Mouse (Mus musculus) forebrain, embryonic 12.5 days (tissue): Measurements from ENCODE around the gene Plcl1. TPM values are rescaled to one million over a fixed set of nuclear protein-coding genes. Genes with fewer than 3 reads are reported as not detected.
A peak's percentile ranks its signal among the peaks of the same experiment; 100 is the strongest.

Source experiments
- ATAC-seq: fragments of 200-750 bp; cut with Nextera tagmentation; 2 replicates; pipeline ENCODE4 v1.8.0; 2017; ENCODE audit warnings: moderate TSS enrichment; ENCODE audit not compliant: low FRiP score
- H3K27ac ChIP-seq: fragments of 300-500 bp; sonication (generic); 2 replicates; pipeline ENCODE4 v1.5.1; 2016; ENCODE audit warnings: mild to moderate bottlenecking
- H3K27me3 ChIP-seq: fragments of 300-500 bp; sonication (generic); 2 replicates; pipeline ENCODE4 v1.6.1; 2016; ENCODE audit warnings: mild to moderate bottlenecking
- H3K36me3 ChIP-seq: fragments of 300-500 bp; sonication (generic); replicated peaks from 2 replicates; pipeline ENCODE4 v1.6.1; 2016; ENCODE audit warnings: mild to moderate bottlenecking
- H3K4me1 ChIP-seq: fragments of 300-500 bp; sonication (generic); 2 replicates; pipeline ENCODE4 v1.6.1; 2016
- H3K4me2 ChIP-seq: fragments of 300-500 bp; sonication (generic); 2 replicates; pipeline ENCODE4 v1.6.1; 2016; ENCODE audit warnings: mild to moderate bottlenecking, moderate library complexity
- H3K4me3 ChIP-seq: fragments of 300-500 bp; sonication (generic); replicated peaks from 2 replicates; pipeline ENCODE4 v1.5.1; 2016; ENCODE audit warnings: mild to moderate bottlenecking
- H3K9ac ChIP-seq: fragments of 300-500 bp; sonication (generic); 2 replicates; pipeline ENCODE4 v1.6.1; 2016; ENCODE audit warnings: mild to moderate bottlenecking
- H3K9me3 ChIP-seq: fragments of 300-500 bp; sonication (generic); 2 replicates; pipeline ENCODE4 v1.6.1; 2016
- WGBS: fragments of 180-500 bp; shearing (Covaris S2); methylation state at CpG from one replicate; pipeline ENCODE4 v1.1.7; 2016; 5-methylcytosine and 5-hydroxymethylcytosine counted together
- polyA plus RNA-seq: library from polyadenylated mRNA; unstranded; fragments of >200 nt; fragmentation: Nextera tagmentation; extraction: Ambion mirVana; gene quantifications from 2 replicates; pipeline ENCODE4 v1.2.1, GENCODE M21; 2016

Gene Plcl1
- polyA plus RNA-seq, 1 experiment from 2014 or later = 4.2 TPM

DNA sequence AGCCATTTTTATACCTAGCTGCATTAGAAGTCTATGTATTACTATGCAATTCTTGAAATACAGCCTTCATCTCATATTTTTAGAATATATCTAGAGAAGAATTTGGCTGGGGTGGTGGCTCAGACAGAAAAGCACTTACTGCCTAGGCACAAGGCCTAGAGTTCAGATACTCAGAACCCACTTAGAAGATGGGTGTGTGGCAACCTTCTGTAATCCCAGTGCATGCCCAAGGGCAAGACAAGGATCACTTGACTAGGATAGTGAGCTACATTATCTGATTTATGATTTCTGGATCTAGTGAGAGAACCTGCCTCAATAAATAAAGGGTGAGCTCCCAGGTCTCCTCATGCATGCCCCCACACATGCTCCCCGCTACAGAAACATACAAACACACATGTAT lies 294.3 kb downstream of the Plcl1 start:
- Histone ChIP-seq H3K36me3 (no peaks in the 10 kb centered on the region), H3K27me3 (no peaks in the 10 kb centered on the region), H3K4me1 (peaks cover 25% of the 10 kb centered on the region), H3K4me3 (no peak overlapping the region), H3K9ac (no peak overlapping the region), H3K4me2 (no peak overlapping the region), H3K27ac (no peak overlapping the region), H3K9me3 (no peaks in the 10 kb centered on the region)
- no peak for ATAC-seq
- 100% methylated on average over 1 of the region's 1 CpGs for WGBS

DNA sequence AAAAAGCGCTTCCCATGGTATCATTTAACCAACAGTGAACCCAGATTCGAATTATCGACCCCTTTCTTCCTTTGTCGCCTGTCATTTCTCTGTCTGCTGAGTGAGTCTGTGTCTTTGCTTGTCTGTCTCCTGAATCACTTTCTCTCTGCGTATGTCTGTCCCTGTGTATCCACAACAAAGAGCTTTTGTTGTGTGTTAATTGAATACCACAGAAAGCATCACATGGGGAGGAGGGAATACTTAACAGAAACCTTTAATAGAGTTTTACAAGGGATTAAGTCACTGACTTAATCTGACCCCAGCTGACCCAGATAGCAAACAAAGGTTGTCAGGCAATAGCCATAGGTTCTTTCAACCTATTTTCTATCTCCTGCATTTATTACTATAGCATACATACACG lies 295.0 kb downstream of the Plcl1 start:
- H3K9me3 ChIP-seq = no peaks in the 10 kb centered on the region
- 9% methylated on average over 6 of the region's 6 CpGs for WGBS
- no peaks in the 10 kb centered on the region for H3K27me3 ChIP-seq
- ATAC-seq = no peak
- peaks cover 33% of the 10 kb centered on the region for H3K4me1 ChIP-seq
- no peak overlapping the region for H3K4me2 ChIP-seq
- H3K27ac ChIP-seq = no peak overlapping the region
- H3K9ac ChIP-seq = no peak overlapping the region
- no peaks in the 10 kb centered on the region for H3K36me3 ChIP-seq
- no peak overlapping the region for H3K4me3 ChIP-seq

DNA sequence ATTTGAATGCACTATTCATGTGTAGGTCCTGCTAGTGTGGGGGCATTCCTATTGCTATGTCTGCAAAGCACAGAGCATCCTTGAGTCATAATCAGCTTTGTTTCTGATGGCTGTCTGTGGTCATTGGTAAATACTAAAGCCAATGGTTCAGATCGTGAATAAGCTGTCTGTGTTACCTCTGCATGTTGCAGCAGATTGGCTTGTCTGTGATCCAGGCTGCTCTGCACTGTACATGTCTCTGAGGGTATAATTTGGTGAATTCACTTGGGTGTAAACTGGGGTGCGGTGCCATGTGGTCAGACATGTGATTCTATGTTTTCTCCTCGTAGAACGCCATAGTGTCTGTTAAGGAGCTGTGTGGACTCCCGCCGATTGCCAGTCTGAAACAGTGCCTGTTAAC lies 295.9 kb downstream of the Plcl1 start:
- H3K27me3 ChIP-seq = no peaks in the 10 kb centered on the region
- no peaks in the 10 kb centered on the region for H3K36me3 ChIP-seq
- peaks cover 39% of the 10 kb centered on the region for H3K4me1 ChIP-seq
- 55% methylated on average over 6 of the region's 6 CpGs for WGBS
- no peak; the same call in 1 of the 2 replicates for ATAC-seq
- no peak overlapping the region for H3K9ac ChIP-seq
- H3K4me2 ChIP-seq = no peak overlapping the region
- H3K27ac ChIP-seq = peak overlapping the region; percentile 42; the same call in 1 of the 2 replicates
- no peaks in the 10 kb centered on the region for H3K9me3 ChIP-seq
- H3K4me3 ChIP-seq = no peak overlapping the region

GRCm38 (mm10) chr1:55702106-55702505 lies 296.4 kb downstream of the Plcl1 start:
- WGBS = 16% methylated on average over 3 of the region's 3 CpGs
- Histone ChIP-seq H3K4me1 (peaks cover 39% of the 10 kb centered on the region), H3K36me3 (no peaks in the 10 kb centered on the region), H3K9me3 (no peaks in the 10 kb centered on the region), H3K4me3 (no peak overlapping the region), H3K27ac (no peak overlapping the region; the same call in 1 of the 2 replicates), H3K9ac (no peak overlapping the region), H3K27me3 (no peaks in the 10 kb centered on the region), H3K4me2 (no peak overlapping the region)
- ATAC-seq = peak; percentile 15; the same call in 1 of the 2 replicates

DNA sequence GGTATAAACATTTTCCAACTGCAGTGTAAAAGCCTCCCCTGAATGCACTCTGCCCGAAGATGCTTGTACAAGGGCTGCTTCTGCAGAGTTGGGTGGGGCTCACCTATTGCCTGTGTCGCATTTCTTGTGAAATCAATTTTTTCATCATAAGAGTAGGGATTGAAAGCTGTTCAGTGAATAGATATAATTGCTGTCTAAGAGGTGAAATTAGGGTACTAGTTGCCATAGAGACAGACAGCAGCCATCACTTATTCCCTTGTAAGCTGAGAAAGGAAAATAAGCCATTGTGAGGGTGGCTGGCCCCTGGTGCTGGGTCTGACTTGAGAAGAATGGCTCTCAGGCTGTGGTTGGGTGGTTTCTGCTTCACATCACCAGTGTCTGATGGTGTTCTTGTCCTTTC lies 299.0 kb downstream of the Plcl1 start:
- H3K4me2 ChIP-seq = peak overlapping the region; percentile 33; the same call in 1 of the 2 replicates
- H3K4me1 ChIP-seq = peaks cover 39% of the 10 kb centered on the region
- H3K9ac ChIP-seq = no peak overlapping the region
- no peak overlapping the region for H3K4me3 ChIP-seq
- H3K27ac ChIP-seq = peak overlapping the region; percentile 77
- H3K9me3 ChIP-seq = no peaks in the 10 kb centered on the region
- no peaks in the 10 kb centered on the region for H3K27me3 ChIP-seq
- WGBS = 16% methylated on average over 2 of the region's 2 CpGs
- ATAC-seq = peak; percentile 86
- H3K36me3 ChIP-seq = no peaks in the 10 kb centered on the region

DNA sequence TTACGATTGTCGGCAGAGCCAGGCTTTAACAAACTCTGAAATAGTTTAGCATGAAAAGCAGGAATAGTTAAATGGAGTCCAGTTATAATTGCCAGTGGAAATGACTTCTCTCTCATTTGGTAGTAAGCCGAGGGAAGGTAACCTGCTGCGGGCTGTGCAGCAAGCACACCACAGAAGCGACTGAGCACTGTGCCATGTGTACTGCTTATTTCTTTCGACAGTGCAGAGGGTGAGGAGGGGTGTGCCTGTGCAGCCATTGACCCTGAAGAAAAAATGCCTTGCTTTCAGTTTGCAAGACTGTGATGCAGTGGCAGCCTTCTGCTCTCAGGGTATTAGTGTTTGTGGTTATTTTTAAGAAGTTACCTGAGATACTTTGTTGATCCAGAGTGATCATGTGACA lies 299.5 kb downstream of the Plcl1 start:
- Histone ChIP-seq H3K4me2 (peak overlapping the region; percentile 33), H3K4me3 (no peak overlapping the region), H3K9me3 (no peaks in the 10 kb centered on the region), H3K9ac (no peak overlapping the region), H3K4me1 (peaks cover 37% of the 10 kb centered on the region), H3K36me3 (no peaks in the 10 kb centered on the region), H3K27me3 (no peaks in the 10 kb centered on the region), H3K27ac (peak overlapping the region; percentile 77)
- peak; percentile 79 for ATAC-seq
- WGBS = 27% methylated on average over 6 of the region's 6 CpGs

DNA sequence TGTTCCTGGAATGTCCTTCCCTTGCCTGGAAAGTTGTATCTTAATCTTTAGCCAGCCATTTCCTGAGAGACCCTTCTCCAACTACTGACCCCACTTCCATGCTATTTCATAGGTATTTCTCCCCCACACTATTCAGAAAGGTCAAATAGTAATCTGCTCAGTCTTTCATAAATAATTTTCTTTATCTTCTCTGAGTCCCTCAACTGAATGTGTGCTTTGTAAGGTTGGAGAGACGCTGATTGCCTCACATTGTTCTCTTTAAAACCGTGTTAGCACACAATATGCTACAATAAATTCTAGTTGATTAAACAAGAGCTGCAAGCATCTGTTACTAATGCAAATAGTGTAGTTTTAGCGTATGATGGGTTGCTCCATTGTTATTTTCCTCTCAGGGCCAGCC lies 300.0 kb downstream of the Plcl1 start:
- H3K9ac ChIP-seq = no peak overlapping the region
- H3K4me3 ChIP-seq = no peak overlapping the region
- WGBS = 18% methylated on average over 3 of the region's 3 CpGs
- no peaks in the 10 kb centered on the region for H3K27me3 ChIP-seq
- H3K36me3 ChIP-seq = no peaks in the 10 kb centered on the region
- peak overlapping the region; percentile 77 for H3K27ac ChIP-seq
- no peaks in the 10 kb centered on the region for H3K9me3 ChIP-seq
- H3K4me1 ChIP-seq = peaks cover 34% of the 10 kb centered on the region
- ATAC-seq = no peak
- no peak overlapping the region for H3K4me2 ChIP-seq

DNA sequence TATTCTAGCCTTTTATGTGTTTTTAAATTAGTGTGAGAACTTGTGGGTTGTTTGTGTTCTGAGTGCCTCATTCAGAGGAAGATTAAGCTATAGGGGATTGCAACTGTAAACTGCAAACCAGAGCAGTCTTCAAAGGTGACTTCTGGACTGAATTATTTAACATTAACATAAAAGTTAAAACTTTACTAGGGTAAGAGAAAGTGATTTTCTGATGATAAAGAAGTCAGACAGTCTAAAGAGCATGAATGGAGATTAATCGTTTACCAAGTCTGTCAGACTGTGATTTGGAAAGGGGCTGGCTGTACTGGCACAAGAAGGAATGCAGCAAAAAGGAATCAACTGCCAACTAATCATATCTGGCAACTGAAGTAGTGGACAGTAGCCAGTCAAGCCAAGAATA lies 301.2 kb downstream of the Plcl1 start:
- Histone ChIP-seq H3K9ac (no peak overlapping the region), H3K4me1 (peaks cover 23% of the 10 kb centered on the region), H3K27ac (no peak overlapping the region), H3K36me3 (no peaks in the 10 kb centered on the region), H3K4me2 (no peak overlapping the region), H3K9me3 (no peaks in the 10 kb centered on the region), H3K27me3 (no peaks in the 10 kb centered on the region), H3K4me3 (no peak overlapping the region)
- no peak for ATAC-seq
- 44% methylated on average over 1 of the region's 1 CpGs for WGBS

DNA sequence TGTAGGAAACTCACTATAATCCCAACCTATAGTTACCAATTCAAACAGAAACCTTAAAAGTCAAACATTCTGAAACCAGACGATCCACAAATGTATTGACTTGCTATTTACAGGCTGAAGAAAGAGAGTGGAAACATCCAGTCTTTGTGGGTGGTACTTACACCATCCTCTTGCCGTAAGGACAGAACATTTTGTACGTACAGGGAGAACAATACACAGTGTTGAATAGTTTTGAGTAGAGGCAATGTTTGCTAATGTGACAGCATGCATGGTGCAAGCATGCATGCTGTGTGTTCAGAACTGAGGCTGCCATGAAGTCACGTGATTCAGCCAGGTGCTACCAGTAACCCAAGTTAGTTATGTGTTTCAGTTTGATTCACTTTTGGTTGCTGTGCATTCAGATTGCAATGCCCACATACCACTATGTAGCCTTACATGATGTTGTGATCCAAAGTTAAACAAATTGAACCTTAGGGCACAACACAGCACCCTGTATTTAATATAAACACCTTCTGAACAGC lies 311.6 kb downstream of the Plcl1 start:
- no peak for ATAC-seq
- Histone ChIP-seq H3K9me3 (no peaks in the 10 kb centered on the region), H3K27me3 (no peaks in the 10 kb centered on the region), H3K36me3 (no peaks in the 10 kb centered on the region), H3K27ac (no peak overlapping the region), H3K4me1 (no peaks in the 10 kb centered on the region), H3K4me2 (no peak overlapping the region), H3K4me3 (no peak overlapping the region), H3K9ac (no peak overlapping the region)
- WGBS = 76% methylated on average over 4 of the region's 4 CpGs

DNA sequence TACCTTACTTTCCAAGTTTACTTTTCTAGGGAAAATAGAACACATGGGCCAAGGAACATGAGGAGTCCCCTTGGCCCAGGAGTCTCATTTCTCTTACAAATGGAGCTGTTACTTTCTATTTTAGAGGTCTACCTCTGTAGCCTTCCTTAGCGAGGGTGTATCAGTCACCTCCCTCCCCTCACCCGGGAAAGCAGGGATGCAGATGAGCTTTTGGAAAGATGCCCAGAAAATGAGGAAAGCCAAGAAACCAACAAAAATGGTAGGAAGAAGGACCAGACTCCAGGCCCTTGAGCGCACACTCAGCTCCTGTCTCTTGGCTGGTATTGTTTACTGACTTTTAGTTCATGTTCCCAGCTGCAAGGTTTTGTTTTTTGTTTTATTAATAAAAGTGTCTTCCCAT lies 319.7 kb downstream of the Plcl1 start:
- 73% methylated on average over 3 of the region's 3 CpGs for WGBS
- no peaks in the 10 kb centered on the region for H3K4me1 ChIP-seq
- ATAC-seq = no peak
- H3K36me3 ChIP-seq = no peaks in the 10 kb centered on the region
- no peak overlapping the region for H3K4me2 ChIP-seq
- no peak overlapping the region for H3K4me3 ChIP-seq
- no peaks in the 10 kb centered on the region for H3K9me3 ChIP-seq
- H3K27me3 ChIP-seq = no peaks in the 10 kb centered on the region
- H3K27ac ChIP-seq = no peak overlapping the region
- no peak overlapping the region for H3K9ac ChIP-seq

GRCm38 (mm10) chr1:55729332-55729731 lies 323.6 kb downstream of the Plcl1 start:
- H3K27me3 ChIP-seq = no peaks in the 10 kb centered on the region
- WGBS = 87% methylated on average over 3 of the region's 3 CpGs
- no peak overlapping the region for H3K4me3 ChIP-seq
- no peak overlapping the region for H3K27ac ChIP-seq
- H3K9ac ChIP-seq = no peak overlapping the region
- ATAC-seq = no peak
- no peaks in the 10 kb centered on the region for H3K4me1 ChIP-seq
- H3K36me3 ChIP-seq = no peaks in the 10 kb centered on the region
- H3K4me2 ChIP-seq = no peak overlapping the region
- H3K9me3 ChIP-seq = no peaks in the 10 kb centered on the region

- Histone ChIP-seq H3K27me3 (peaks cover 8% of the 10 kb centered on the region; the same call in 1 of the 2 replicates), H3K9ac (no peak overlapping the region), H3K9me3 (no peaks in the 10 kb centered on the region), H3K4me1 (no peaks in the 10 kb centered on the region), H3K4me3 (no peak overlapping the region), H3K36me3 (no peaks in the 10 kb centered on the region), H3K4me2 (no peak overlapping the region), H3K27ac (no peak overlapping the region)
- no peak for ATAC-seq
- 81% methylated on average over 3 of the region's 3 CpGs for WGBS
Measured at GRCm38 (mm10) chr1:55732951-55733350, 327.2 kb downstream of the Plcl1 start.

DNA sequence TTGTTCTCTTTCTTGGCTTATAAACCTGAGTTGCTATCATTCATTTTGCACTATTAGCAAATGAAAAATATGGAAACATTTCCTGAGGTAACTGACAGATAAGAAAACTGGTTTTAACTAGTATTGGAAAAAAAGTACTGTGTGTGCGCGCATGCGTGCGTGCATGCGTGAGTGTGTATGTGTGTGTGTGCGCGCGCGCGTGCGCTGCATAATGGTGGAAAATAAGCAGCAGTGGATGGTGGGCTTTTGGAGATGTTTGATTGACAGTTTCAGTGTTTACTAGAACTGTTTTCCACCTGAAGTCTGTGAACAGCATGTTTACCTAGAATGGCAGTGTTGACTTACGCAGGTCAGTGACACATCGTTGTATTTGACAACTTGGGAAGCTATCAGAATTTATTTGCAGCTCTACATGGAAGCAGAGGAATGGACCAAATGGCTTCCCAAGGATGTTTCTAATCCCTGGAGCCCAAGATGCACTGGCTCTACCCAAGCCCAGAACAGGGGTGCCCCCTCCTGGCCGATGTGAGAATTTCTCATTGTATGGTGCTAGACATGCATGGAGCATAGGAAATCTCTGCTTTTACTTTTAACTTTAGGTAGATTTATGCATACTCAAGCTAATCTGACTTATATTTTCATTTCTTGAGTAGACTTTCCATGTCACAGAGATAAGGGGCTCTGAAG lies 330.5 kb downstream of the Plcl1 start:
- 81% methylated on average over 14 of the region's 14 CpGs for WGBS
- Histone ChIP-seq H3K4me1 (no peaks in the 10 kb centered on the region), H3K4me3 (no peak overlapping the region), H3K27ac (no peak overlapping the region), H3K36me3 (no peaks in the 10 kb centered on the region), H3K9ac (no peak overlapping the region), H3K4me2 (no peak overlapping the region), H3K9me3 (no peaks in the 10 kb centered on the region), H3K27me3 (peaks cover 8% of the 10 kb centered on the region; the same call in 1 of the 2 replicates)
- ATAC-seq = peak; percentile 89
